Mouse (Mus musculus): Measurements from ENCODE around the gene Ovch2. TPM values are rescaled to one million over a fixed set of nuclear protein-coding genes. Genes with fewer than 3 reads are reported as not detected.

Gene Ovch2
- polyA plus RNA-seq (2015; fragmentation: Nextera tagmentation; extraction: Ambion mirVana), result not detected in 2 replicates

GRCm38 (mm10) chr7:107801108-107801507 lies at the start of gene Ovch2:
Gene Ovch2 (minus strand): TSS chr7:107801208.

GRCm38 (mm10) chr7:107847390-107847789 lies 46.4 kb upstream of the Ovch2 start, which contains the start of gene Olfr470:
Gene Olfr470 (minus strand): TSS chr7:107847490.

GRCm38 (mm10) chr7:107825441-107825840 lies 24.4 kb upstream of the Ovch2 start, which contains the start of gene Olfr469:
Gene Olfr469 (minus strand): TSS chr7:107825541.

GRCm38 (mm10) chr7:107811963-107812362 lies 11.0 kb upstream of the Ovch2 start, which contains the start of gene Olfr467:
Gene Olfr467 (plus strand): TSS chr7:107812263.

GRCm38 (mm10) chr7:107757308-107758151 lies 43.5 kb downstream of the Ovch2 start, which contains the start of gene Cyb5r2:
Gene Cyb5r2 (minus strand): TSS chr7:107758032.

Other genes starting within 250 kb of the Ovch2 start
- gene Olfml1, start 233.8 kb downstream of the Ovch2 start, polyA plus RNA-seq (2015; fragmentation: Nextera tagmentation; extraction: Ambion mirVana), result 3.8 and 5.7 TPM in 2 replicates
- 3.3 and 3.5 TPM in 2 replicates for gene Ppfibp2, start 206.0 kb downstream of the Ovch2 start, polyA plus RNA-seq (2015; fragmentation: Nextera tagmentation; extraction: Ambion mirVana)
- not detected in 2 replicates for gene 5330417H12Rik, start 176.0 kb downstream of the Ovch2 start, polyA plus RNA-seq (2015; fragmentation: Nextera tagmentation; extraction: Ambion mirVana)
- 0.22 and 0.46 TPM in 2 replicates for gene Cyb5r2, start 43.2 kb downstream of the Ovch2 start, polyA plus RNA-seq (2015; fragmentation: Nextera tagmentation; extraction: Ambion mirVana)
- gene Olfr467, start 11.1 kb upstream of the Ovch2 start, polyA plus RNA-seq (2015; fragmentation: Nextera tagmentation; extraction: Ambion mirVana), result not detected in 2 replicates
- not detected in 2 replicates for gene Olfr469, start 24.3 kb upstream of the Ovch2 start, polyA plus RNA-seq (2015; fragmentation: Nextera tagmentation; extraction: Ambion mirVana)
- gene Olfr470, start 46.3 kb upstream of the Ovch2 start, polyA plus RNA-seq (2015; fragmentation: Nextera tagmentation; extraction: Ambion mirVana), result not detected in 2 replicates
- not detected in 2 replicates for gene Olfr472, start 96.7 kb upstream of the Ovch2 start, polyA plus RNA-seq (2015; fragmentation: Nextera tagmentation; extraction: Ambion mirVana)
- not detected in 2 replicates for gene Olfr473, start 129.2 kb upstream of the Ovch2 start, polyA plus RNA-seq (2015; fragmentation: Nextera tagmentation; extraction: Ambion mirVana)
- not detected in 2 replicates for gene Olfr474, start 153.4 kb upstream of the Ovch2 start, polyA plus RNA-seq (2015; fragmentation: Nextera tagmentation; extraction: Ambion mirVana)
- gene Olfr476, start 163.6 kb upstream of the Ovch2 start, polyA plus RNA-seq (2015; fragmentation: Nextera tagmentation; extraction: Ambion mirVana), result not detected in 2 replicates
- not detected in 2 replicates for gene Olfr477, start 185.5 kb upstream of the Ovch2 start, polyA plus RNA-seq (2015; fragmentation: Nextera tagmentation; extraction: Ambion mirVana)
- not detected in 2 replicates for gene Olfr478, start 232.8 kb upstream of the Ovch2 start, polyA plus RNA-seq (2015; fragmentation: Nextera tagmentation; extraction: Ambion mirVana)
- not detected in 2 replicates for gene Olfr479, start 249.5 kb upstream of the Ovch2 start, polyA plus RNA-seq (2015; fragmentation: Nextera tagmentation; extraction: Ambion mirVana)